Mouse (Mus musculus) heart, embryonic 11.5 days (tissue): ENCODE results near the gene Psg25. TPM values are rescaled to one million over a fixed set of nuclear protein-coding genes. Genes with fewer than 3 reads are reported as not detected.
A peak's percentile ranks its signal among the peaks of the same experiment; 100 is the strongest.
"Not testable (repeated sequence)": the region's sequence is repeated elsewhere in the genome, so short reads cannot be mapped to it uniquely, and the experiment has no call there.

ENCODE experiments used
- ATAC-seq: fragments of 200-750 bp; cut with Nextera tagmentation; replicated peaks from 2 replicates; pipeline ENCODE4 v1.8.0; 2017; ENCODE audit warnings: moderate library complexity; ENCODE audit not compliant: insufficient number of reproducible peaks, low FRiP score, low TSS enrichment
- H3K27ac ChIP-seq: fragments of 300-500 bp; sonication (generic); 2 replicates; pipeline ENCODE4 v1.5.1; 2014; ENCODE audit warnings: mild to moderate bottlenecking, low read depth, low read length
- H3K27me3 ChIP-seq: fragments of 300-500 bp; sonication (generic); 2 replicates; pipeline ENCODE4 v1.6.1; 2014; ENCODE audit warnings: mild to moderate bottlenecking, low read length, mixed read lengths; ENCODE audit not compliant: control insufficient read depth, insufficient read depth
- H3K36me3 ChIP-seq: fragments of 300-500 bp; sonication (generic); 2 replicates; pipeline ENCODE4 v1.6.1; 2014; ENCODE audit warnings: mild to moderate bottlenecking, low read length, moderate library complexity, mixed read lengths; ENCODE audit not compliant: control insufficient read depth, insufficient read depth
- H3K4me1 ChIP-seq: fragments of 300-500 bp; sonication (generic); 2 replicates; pipeline ENCODE4 v1.6.1; 2014; ENCODE audit warnings: low read length; ENCODE audit not compliant: control insufficient read depth, insufficient read depth
- H3K4me2 ChIP-seq: fragments of 300-500 bp; sonication (generic); 2 replicates; pipeline ENCODE4 v1.6.1; 2014; ENCODE audit warnings: mild to moderate bottlenecking, moderate library complexity
- H3K4me3 ChIP-seq: fragments of 300-500 bp; sonication (generic); 2 replicates; pipeline ENCODE4 v1.5.1; 2014; ENCODE audit warnings: low read depth, low read length
- H3K9ac ChIP-seq: fragments of 300-500 bp; sonication (generic); 2 replicates; pipeline ENCODE4 v1.6.1; 2014; ENCODE audit warnings: mild to moderate bottlenecking, low read depth, low read length, moderate library complexity
- H3K9me3 ChIP-seq: fragments of 300-500 bp; sonication (generic); replicated peaks from 2 replicates; pipeline ENCODE4 v1.6.1; 2016; ENCODE audit warnings: low read length; ENCODE audit not compliant: control insufficient read depth
- WGBS: fragments of 180-500 bp; shearing (Covaris S2); extraction: QIAGEN DNeasy Blood & Tissue Kit; methylation state at CpG from one replicate; pipeline ENCODE4 v1.1.7; 2014; ENCODE audit not compliant: insufficient replicate concordance; 5-methylcytosine and 5-hydroxymethylcytosine counted together
- polyA plus RNA-seq: library from polyadenylated mRNA; unstranded; fragments of >200 nt; fragmentation: Nextera tagmentation; extraction: Ambion mirVana; gene quantifications from 2 replicates; pipeline ENCODE4 v1.2.1, GENCODE M21; 2014

Gene Psg25
- 0.10 and 0.11 TPM in 2 replicates for polyA plus RNA-seq

DNA sequence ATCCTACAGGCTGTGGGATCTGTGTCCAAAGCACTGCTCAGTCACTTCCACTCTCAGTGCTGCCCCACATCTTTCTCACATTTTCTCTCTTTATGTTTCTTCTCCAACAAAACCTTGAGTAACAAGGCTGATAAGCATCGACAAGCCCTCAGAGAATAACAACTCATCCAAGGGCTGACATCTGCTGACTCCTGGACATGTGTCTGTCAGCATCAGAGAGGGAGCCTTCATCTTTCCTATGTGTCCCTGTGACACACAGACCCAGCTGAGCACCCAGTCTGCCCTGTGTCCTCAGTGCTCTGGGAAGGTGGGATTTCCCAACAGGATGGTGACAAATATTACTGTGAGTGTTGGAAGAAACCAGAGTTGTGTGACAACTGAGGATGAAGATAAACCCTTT, at the start of gene Psg25:
Gene Psg25 (minus strand): TSS at position 101 of the 400 bp plus-strand sequence.
- Histone ChIP-seq H3K27ac (no peak within 1 kb of the TSS), H3K27me3 (no peaks in the 10 kb centered on the region), H3K9ac (no peak within 1 kb of the TSS), H3K4me2 (no peak within 1 kb of the TSS), H3K9me3 (no peaks in the 10 kb centered on the region), H3K4me3 (no peak within 1 kb of the TSS), H3K4me1 (no peaks in the 10 kb centered on the region), H3K36me3 (no peaks in the 10 kb centered on the region)
- WGBS: 73% methylated on average over 1 of the region's 1 CpGs
- no peak for ATAC-seq

GRCm38 (mm10) chr7:18567205-18567604, 35.1 kb upstream of the Psg25 start, which contains the start of gene Psg27:
Gene Psg27 (minus strand): TSS chr7:18567305.
- H3K9me3 ChIP-seq: no peaks in the 10 kb centered on the region; the same call in 1 of the 2 replicates
- no peak for ATAC-seq
- no peak within 1 kb of the TSS for H3K9ac ChIP-seq
- no peak within 1 kb of the TSS for H3K27ac ChIP-seq
- 77% methylated on average over 3 of the region's 3 CpGs for WGBS
- no peaks in the 10 kb centered on the region for H3K27me3 ChIP-seq
- H3K4me3 ChIP-seq: no peak within 1 kb of the TSS
- H3K4me2 ChIP-seq: no peak within 1 kb of the TSS
- no peaks in the 10 kb centered on the region for H3K4me1 ChIP-seq
- no peaks in the 10 kb centered on the region for H3K36me3 ChIP-seq

DNA sequence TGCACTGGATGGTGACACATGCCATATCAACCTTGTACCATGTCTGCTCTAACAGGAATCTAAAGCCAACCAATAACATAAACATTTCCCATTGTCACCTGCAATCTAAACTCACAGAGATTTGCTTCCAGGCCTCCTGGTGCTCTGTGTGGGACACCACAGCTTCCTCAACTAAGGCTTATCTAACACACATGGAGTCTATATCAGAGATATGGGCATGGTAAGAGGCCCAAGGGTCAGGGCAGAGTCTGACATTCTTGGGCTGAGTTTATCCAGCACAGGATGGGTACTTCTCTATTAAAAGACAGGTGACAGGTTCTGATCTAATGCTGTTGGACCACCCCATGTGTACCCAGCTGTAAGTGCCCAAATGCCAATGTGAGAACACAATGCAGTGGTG, 27.8 kb upstream of the Psg25 start:
- Histone ChIP-seq H3K27ac (no peak overlapping the region), H3K4me2 (no peak overlapping the region), H3K27me3 (no peaks in the 10 kb centered on the region), H3K4me3 (no peak overlapping the region), H3K9ac (no peak overlapping the region), H3K9me3 (no peaks in the 10 kb centered on the region; the same call in 1 of the 2 replicates), H3K36me3 (no peaks in the 10 kb centered on the region), H3K4me1 (no peaks in the 10 kb centered on the region)
- no peak for ATAC-seq

- H3K9me3 ChIP-seq, H3K27ac ChIP-seq, H3K4me2 ChIP-seq, H3K36me3 ChIP-seq, H3K4me3 ChIP-seq, H3K27me3 ChIP-seq, H3K4me1 ChIP-seq, H3K9ac ChIP-seq, ATAC-seq: not testable (repeated sequence)
- 70% methylated on average over 3 of the region's 3 CpGs for WGBS
These were observed 23.7 kb upstream of the Psg25 start for GRCm38 (mm10) chr7:18555751-18556150.

- Histone ChIP-seq H3K4me3 (no peak overlapping the region), H3K4me2 (no peak overlapping the region), H3K9ac (no peak overlapping the region), H3K27me3 (no peaks in the 10 kb centered on the region), H3K36me3 (no peaks in the 10 kb centered on the region), H3K4me1 (no peaks in the 10 kb centered on the region), H3K27ac (no peak overlapping the region), H3K9me3 (no peaks in the 10 kb centered on the region)
- 51% methylated on average over 3 of the region's 3 CpGs for WGBS
- no peak for ATAC-seq
These were observed 1.4 kb upstream of the Psg25 start for GRCm38 (mm10) chr7:18533420-18533819.

DNA sequence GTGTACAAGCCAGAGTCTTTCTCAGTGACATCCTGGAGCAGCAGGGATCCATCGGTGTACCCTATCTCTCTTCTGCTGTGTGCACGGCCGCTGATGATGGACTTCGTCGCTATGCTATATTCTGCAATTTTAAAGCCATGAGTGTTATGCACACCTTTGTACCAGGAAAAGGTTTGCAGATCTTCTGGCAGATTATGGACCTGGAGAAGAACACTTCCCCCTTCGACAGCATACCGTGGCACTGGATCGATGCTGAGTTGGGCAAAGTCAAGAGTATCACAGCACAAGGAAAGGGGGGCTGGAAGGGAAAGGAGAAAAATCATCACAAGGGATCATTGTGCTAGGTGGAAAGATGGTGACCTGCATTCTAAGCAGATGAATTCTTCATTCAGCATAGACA, 7.4 kb downstream of the Psg25 start:
- H3K4me3 ChIP-seq: no peak overlapping the region
- WGBS: 92% methylated on average over 8 of the region's 8 CpGs
- ATAC-seq: no peak
- no peak overlapping the region for H3K27ac ChIP-seq
- no peak overlapping the region for H3K9ac ChIP-seq
- H3K4me2 ChIP-seq: no peak overlapping the region
- no peaks in the 10 kb centered on the region for H3K9me3 ChIP-seq
- no peaks in the 10 kb centered on the region for H3K27me3 ChIP-seq
- H3K36me3 ChIP-seq: no peaks in the 10 kb centered on the region
- H3K4me1 ChIP-seq: no peaks in the 10 kb centered on the region

- H3K36me3 ChIP-seq, H3K4me1 ChIP-seq, ATAC-seq, H3K9ac ChIP-seq, H3K27ac ChIP-seq, H3K4me3 ChIP-seq, H3K9me3 ChIP-seq, H3K27me3 ChIP-seq, H3K4me2 ChIP-seq: not testable (repeated sequence)
These were observed 19.2 kb downstream of the Psg25 start for GRCm38 (mm10) chr7:18512848-18513247.

- H3K9ac ChIP-seq, H3K4me3 ChIP-seq, H3K27me3 ChIP-seq, H3K4me2 ChIP-seq, H3K36me3 ChIP-seq, ATAC-seq, H3K4me1 ChIP-seq, H3K27ac ChIP-seq, H3K9me3 ChIP-seq: not testable (repeated sequence)
- WGBS: 36% methylated on average over 2 of the region's 2 CpGs
These were observed 19.7 kb downstream of the Psg25 start for GRCm38 (mm10) chr7:18512417-18512816.

GRCm38 (mm10) chr7:18511479-18511878, 20.6 kb downstream of the Psg25 start:
- H3K4me3 ChIP-seq: no peak overlapping the region
- H3K4me2 ChIP-seq: no peak overlapping the region
- WGBS: 18% methylated on average over 9 of the region's 9 CpGs
- no peak overlapping the region for H3K27ac ChIP-seq
- H3K9me3 ChIP-seq: no peaks in the 10 kb centered on the region
- ATAC-seq: peak; percentile 46; the same call in 1 of the 2 replicates
- no peaks in the 10 kb centered on the region for H3K36me3 ChIP-seq
- H3K9ac ChIP-seq: no peak overlapping the region
- no peaks in the 10 kb centered on the region for H3K4me1 ChIP-seq
- no peaks in the 10 kb centered on the region for H3K27me3 ChIP-seq
